Mouse (Mus musculus) gastrocnemius, postnatal 36 days (tissue): ENCODE measurements at regions not wholly inside any gene's neighbourhood (a gene's known extent, or its start where the extent isn't known, plus 50 kb on each side); places are given as distances from the start of the nearest gene placed in this dataset.

ENCODE experiments used
- DNase-seq, 2 experiments: peaks; one replicate each; pipeline ENCODE4 v3.0.0; 2022
- intact Hi-C: fragments of 180-260 bp; cut with DNase I; formaldehyde crosslinking; loops from one replicate; pipeline ENCODE4 v1.15.1; 2025

DNA sequence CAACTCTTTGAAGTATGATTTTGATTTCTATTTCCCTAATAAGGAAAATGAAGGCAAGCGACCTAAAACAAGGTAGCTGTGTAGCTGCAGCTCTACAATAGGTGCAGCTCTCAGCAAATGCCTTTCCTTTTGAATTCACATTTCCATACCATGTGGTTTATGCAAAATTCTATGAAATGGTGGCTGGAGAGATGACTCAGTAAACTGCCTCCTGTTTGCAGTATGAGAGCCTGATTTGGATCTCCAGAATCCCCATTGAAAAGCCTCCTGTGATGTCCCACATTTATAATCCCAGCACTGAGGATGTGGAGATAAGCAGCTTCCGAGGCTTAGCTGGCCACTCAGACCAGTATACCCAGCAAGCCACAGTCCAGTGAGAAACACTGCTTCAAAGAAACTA lies 59.6 kb downstream of the Npy1r start:
- no peak for DNase-seq
- intact Hi-C loops, result no loop called here

GRCm38 (mm10) chr8:66757830-66758229 lies 60.8 kb downstream of the Npy1r start:
- no peak for DNase-seq

GRCm38 (mm10) chr8:66758519-66758918 lies 61.5 kb downstream of the Npy1r start:
- intact Hi-C loops, result no loop called here
- DNase-seq, result no peak

More at GRCm38 (mm10) chr8:66757830-66758229, 60.8 kb downstream of the Npy1r start:
- intact Hi-C loops, result no loop called here

- DNase-seq, result no peak
- intact Hi-C loops, result no loop called here
Measured at GRCm38 (mm10) chr8:66759716-66760115, 62.7 kb downstream of the Npy1r start.

- intact Hi-C loops, result no loop called here
- DNase-seq, result no peak
Measured at GRCm38 (mm10) chr8:66760958-66761583, 64.1 kb downstream of the Npy1r start.

DNA sequence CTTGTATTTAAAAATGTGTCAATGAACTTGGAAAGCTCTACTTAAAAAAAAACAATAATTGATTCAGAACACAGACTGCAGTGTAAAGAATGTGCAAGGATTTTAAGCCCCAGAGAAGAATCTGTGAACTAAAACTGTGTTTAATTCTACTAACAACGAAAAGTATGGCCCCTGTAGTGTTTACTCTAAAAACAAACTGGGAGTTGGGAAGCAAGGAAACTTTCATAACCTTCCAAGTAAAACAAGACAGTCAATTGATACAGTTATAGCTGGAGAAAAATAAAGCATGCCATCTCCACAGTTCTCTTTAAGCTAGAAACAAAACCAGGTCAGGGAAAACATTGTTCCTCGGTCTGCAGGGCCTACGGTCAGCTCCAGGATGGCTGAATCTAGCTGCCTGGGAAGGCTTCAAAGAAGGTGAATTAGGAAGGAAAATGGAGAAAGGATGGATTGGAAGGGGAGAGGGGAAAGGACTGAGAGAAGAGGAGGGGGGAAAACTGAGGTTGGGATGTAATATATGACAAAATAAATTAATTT lies 68.1 kb downstream of the Npy1r start:
- DNase-seq, result no peak
- intact Hi-C loops, result no loop called here

- intact Hi-C loops, result no loop called here
Measured at GRCm38 (mm10) chr8:66768379-66768969, 71.5 kb downstream of the Npy1r start.

DNA sequence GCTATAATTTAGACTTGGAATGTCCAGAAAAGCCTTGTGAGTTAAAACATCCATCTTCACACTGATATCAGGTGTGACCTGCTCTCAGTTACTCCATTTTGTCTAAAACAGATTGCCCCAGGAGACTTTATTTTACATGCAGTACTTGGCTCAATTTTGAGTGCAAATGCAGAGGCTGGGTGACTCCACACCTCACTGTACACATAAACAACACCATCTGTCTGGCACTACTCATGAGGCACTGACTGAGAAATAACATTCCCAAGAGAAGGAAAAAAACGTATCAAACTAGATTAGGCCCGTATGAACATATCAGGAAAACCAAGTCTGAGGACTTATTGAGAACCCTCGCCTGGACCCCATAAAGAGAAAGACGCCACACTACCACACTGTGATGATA lies 74.1 kb downstream of the Npy1r start:
- DNase-seq, result no peak
- intact Hi-C loops, result no loop called here

More at GRCm38 (mm10) chr8:66768379-66768969, 71.5 kb downstream of the Npy1r start:
- no peak for DNase-seq

DNA sequence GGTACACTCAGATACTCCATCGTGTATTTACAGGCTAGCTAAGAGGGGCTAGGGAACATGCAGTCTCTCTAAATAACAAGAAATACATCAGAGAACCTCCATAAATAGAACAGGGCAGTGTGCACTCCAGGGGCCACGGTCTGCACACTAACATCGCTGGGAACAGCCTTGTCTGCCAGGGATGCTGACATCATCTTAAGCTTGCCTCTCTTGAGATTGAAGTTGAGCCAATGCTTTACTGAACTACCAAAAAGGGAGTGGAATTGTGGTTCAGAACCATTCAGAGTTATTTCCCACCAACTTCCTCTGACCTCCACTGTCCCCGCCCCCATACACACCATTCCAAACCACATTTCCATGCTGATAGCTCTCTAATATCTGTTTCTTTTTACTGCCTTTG lies 75.7 kb downstream of the Npy1r start:
- DNase-seq, result peak in 1 of 2 experiments; percentile 18
- intact Hi-C loops, result no loop called here

- no peak for DNase-seq
- intact Hi-C loops, result no loop called here
Measured at GRCm38 (mm10) chr8:66777115-66777877, 80.3 kb downstream of the Npy1r start.

DNA sequence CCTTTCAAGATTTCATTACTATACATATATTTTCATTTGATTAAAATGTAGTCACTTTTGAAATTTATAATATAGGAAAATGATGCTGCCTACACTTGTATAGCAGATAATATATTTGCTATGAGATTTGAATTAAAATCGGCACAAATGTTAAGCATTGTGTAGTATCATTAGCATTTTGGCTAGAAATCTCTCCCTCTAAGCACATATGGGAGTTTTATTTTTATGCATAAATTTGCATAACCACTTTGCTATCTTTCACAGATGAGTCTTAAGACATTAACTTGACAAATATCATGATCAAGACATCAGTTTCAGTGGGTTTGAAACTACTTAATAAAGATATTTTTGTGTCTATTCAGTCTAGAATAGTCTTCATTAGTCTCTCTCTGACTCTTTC lies 80.4 kb upstream of the Naf1 start:
- DNase-seq, result no peak
- intact Hi-C loops, result no loop called here

GRCm38 (mm10) chr8:66782656-66783055 lies 77.4 kb upstream of the Naf1 start:
- no peak for DNase-seq
- intact Hi-C loops, result no loop called here

DNA sequence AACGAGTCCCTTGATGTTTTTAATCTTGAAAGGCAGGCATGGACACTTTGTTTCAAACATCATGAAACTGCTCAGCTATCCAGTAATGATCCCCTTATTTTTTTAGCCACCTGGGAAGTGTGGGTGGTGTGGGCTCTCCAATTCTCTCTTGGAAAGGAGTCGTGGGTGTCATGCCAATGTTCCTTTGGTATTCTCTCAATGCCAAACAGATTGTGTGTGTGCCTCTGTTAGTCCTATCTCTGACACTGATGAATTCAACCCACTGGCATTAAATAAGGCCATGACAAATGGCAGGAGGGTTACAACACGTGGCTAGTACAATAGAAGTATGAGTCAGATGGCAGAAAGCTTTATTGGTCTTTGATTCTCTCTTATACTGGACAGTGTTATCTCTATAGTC lies 74.0 kb upstream of the Naf1 start:
- intact Hi-C loops, result no loop called here
- DNase-seq, result no peak
